Mouse (Mus musculus): ENCODE data around the gene Nabp2. TPM values are rescaled to one million over a fixed set of nuclear protein-coding genes. Genes with fewer than 3 reads are reported as not detected.
A peak's percentile ranks its signal among the peaks of the same experiment; 100 is the strongest.

Gene Nabp2
- polyA plus RNA-seq, 1 experiment = 93.0 TPM

GRCm38 (mm10) chr10:128396017-128396673 is 15.1 kb downstream of the Nabp2 start:
- H3K4me3 ChIP-seq (ENCODE audit: insufficient read depth, poor library complexity, severe bottlenecking) = no peak overlapping the region
- no peaks in the 10 kb centered on the region for H3K79me2 ChIP-seq (ENCODE audit: control insufficient read depth, insufficient read depth)
- TF ChIP-seq MAX (IDR thresholded peaks at IDR 0.05) (no peak), CTCF (IDR thresholded peaks at IDR 0.05; ENCODE audit: control insufficient read depth, insufficient read depth, insufficient read length) (no peak), MYOG (IDR thresholded peaks at IDR 0.05; ENCODE audit: control insufficient read depth, extremely low read depth, insufficient read length) (no peak), USF1 (IDR thresholded peaks at IDR 0.05; ENCODE audit: low read depth) (no peak), FOSL1 (IDR thresholded peaks at IDR 0.05; ENCODE audit: insufficient read depth, low read length, poor library complexity, severe bottlenecking) (no peak), MYOD1 (IDR thresholded peaks at IDR 0.05; ENCODE audit: control insufficient read depth, insufficient read length, low read depth) (no peak), CEBPB (IDR thresholded peaks at IDR 0.05; ENCODE audit: low read depth) (no peak)
- no peak overlapping the region for H3ac ChIP-seq (ENCODE audit: control insufficient read depth, insufficient read length, low read depth)
- H3K79me3 ChIP-seq (ENCODE audit: low read depth) = no peaks in the 10 kb centered on the region
- no peaks in the 10 kb centered on the region for H3K27me3 ChIP-seq (ENCODE audit: control insufficient read depth, insufficient read depth, insufficient read length)
- peaks cover 45% of the 10 kb centered on the region for H3K36me3 ChIP-seq (ENCODE audit: control insufficient read depth, insufficient read depth)

GRCm38 (mm10) chr10:128391850-128392249 is 19.4 kb downstream of the Nabp2 start:
- Histone ChIP-seq H3K36me3 (ENCODE audit: control insufficient read depth, insufficient read depth) (peaks cover 85% of the 10 kb centered on the region), H3K79me3 (ENCODE audit: low read depth) (peaks cover 2% of the 10 kb centered on the region), H3ac (ENCODE audit: control insufficient read depth, insufficient read length, low read depth) (no peak overlapping the region), H3K4me3 (ENCODE audit: insufficient read depth, poor library complexity, severe bottlenecking) (no peak overlapping the region), H3K27me3 (ENCODE audit: control insufficient read depth, insufficient read depth, insufficient read length) (no peaks in the 10 kb centered on the region), H3K79me2 (ENCODE audit: control insufficient read depth, insufficient read depth) (no peaks in the 10 kb centered on the region)
- TF ChIP-seq USF1 (IDR thresholded peaks at IDR 0.05; ENCODE audit: low read depth) (no peak), CEBPB (IDR thresholded peaks at IDR 0.05; ENCODE audit: low read depth) (no peak), MYOD1 (IDR thresholded peaks at IDR 0.05; ENCODE audit: control insufficient read depth, insufficient read length, low read depth) (no peak), MAX (IDR thresholded peaks at IDR 0.05) (no peak)

DNA sequence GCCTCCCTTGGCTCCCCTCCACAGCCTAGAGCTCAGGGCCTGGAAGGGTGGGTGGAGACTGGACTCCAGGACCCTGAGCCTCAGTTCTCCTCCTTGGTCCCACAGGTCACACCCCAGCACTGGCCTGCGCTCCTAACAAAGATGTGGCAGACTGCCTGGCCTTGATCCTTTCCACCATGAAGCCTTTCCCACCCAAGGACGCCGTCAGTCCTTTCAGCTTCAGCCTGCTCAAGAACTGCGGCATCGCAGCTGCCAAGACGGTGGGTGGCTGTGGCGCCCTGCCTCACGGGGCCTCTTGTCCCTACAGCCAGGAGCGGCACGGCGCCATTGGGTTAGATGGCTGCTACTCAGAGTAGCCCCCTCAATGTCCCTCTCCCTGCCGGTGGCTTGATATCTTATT is 20.9 kb downstream of the Nabp2 start:
- Histone ChIP-seq H3ac (ENCODE audit: control insufficient read depth, insufficient read length, low read depth) (no peak overlapping the region), H3K79me2 (ENCODE audit: control insufficient read depth, insufficient read depth) (no peaks in the 10 kb centered on the region), H3K4me3 (ENCODE audit: insufficient read depth, poor library complexity, severe bottlenecking) (no peak overlapping the region), H3K27me3 (ENCODE audit: control insufficient read depth, insufficient read depth, insufficient read length) (no peaks in the 10 kb centered on the region), H3K79me3 (ENCODE audit: low read depth) (peaks cover 2% of the 10 kb centered on the region), H3K36me3 (ENCODE audit: control insufficient read depth, insufficient read depth) (peaks cover 87% of the 10 kb centered on the region)
- no peak for TF ChIP-seq CEBPB (IDR thresholded peaks at IDR 0.05; ENCODE audit: low read depth)
- no peak for TF ChIP-seq FOSL1 (IDR thresholded peaks at IDR 0.05; ENCODE audit: insufficient read depth, low read length, poor library complexity, severe bottlenecking)
- no peak for TF ChIP-seq USF1 (IDR thresholded peaks at IDR 0.05; ENCODE audit: low read depth)
- no peak for TF ChIP-seq MYOD1 (IDR thresholded peaks at IDR 0.05; ENCODE audit: control insufficient read depth, insufficient read length, low read depth)
- no peak for TF ChIP-seq MYOG (IDR thresholded peaks at IDR 0.05; ENCODE audit: control insufficient read depth, extremely low read depth, insufficient read length)
- TF ChIP-seq CTCF (IDR thresholded peaks at IDR 0.05; ENCODE audit: control insufficient read depth, insufficient read depth, insufficient read length) = no peak
- no peak for TF ChIP-seq MAX (IDR thresholded peaks at IDR 0.05)

DNA sequence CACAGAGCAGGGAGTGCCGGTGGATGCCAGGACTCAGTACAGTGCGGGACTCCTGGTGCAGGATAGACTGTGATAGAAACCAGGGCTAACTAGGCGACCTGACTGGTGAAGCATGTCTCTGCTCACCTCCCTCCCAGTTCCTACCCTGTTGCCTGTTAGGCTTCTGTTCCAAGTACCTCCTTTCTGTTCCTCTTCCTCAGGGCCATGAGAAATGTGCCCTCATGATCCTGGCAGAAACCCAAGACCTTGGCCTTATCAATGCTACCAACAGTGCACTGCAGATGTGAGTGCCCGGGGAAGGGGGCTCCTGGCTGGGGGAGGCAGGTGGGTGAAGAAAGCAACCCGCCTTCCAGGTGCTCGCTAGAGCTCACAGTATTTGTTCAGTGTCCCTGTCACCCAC is 21.7 kb downstream of the Nabp2 start:
- Histone ChIP-seq H3K27me3 (ENCODE audit: control insufficient read depth, insufficient read depth, insufficient read length) (no peaks in the 10 kb centered on the region), H3ac (ENCODE audit: control insufficient read depth, insufficient read length, low read depth) (no peak overlapping the region), H3K79me3 (ENCODE audit: low read depth) (peaks cover 3% of the 10 kb centered on the region), H3K4me3 (ENCODE audit: insufficient read depth, poor library complexity, severe bottlenecking) (no peak overlapping the region), H3K36me3 (ENCODE audit: control insufficient read depth, insufficient read depth) (peaks cover 89% of the 10 kb centered on the region), H3K79me2 (ENCODE audit: control insufficient read depth, insufficient read depth) (no peaks in the 10 kb centered on the region)
- TF ChIP-seq CTCF (IDR thresholded peaks at IDR 0.05; ENCODE audit: control insufficient read depth, insufficient read depth, insufficient read length) = no peak
- TF ChIP-seq MAX (IDR thresholded peaks at IDR 0.05) = no peak
- no peak for TF ChIP-seq USF1 (IDR thresholded peaks at IDR 0.05; ENCODE audit: low read depth)
- no peak for TF ChIP-seq MYOG (IDR thresholded peaks at IDR 0.05; ENCODE audit: control insufficient read depth, extremely low read depth, insufficient read length)
- no peak for TF ChIP-seq MYOD1 (IDR thresholded peaks at IDR 0.05; ENCODE audit: control insufficient read depth, insufficient read length, low read depth)
- no peak for TF ChIP-seq FOSL1 (IDR thresholded peaks at IDR 0.05; ENCODE audit: insufficient read depth, low read length, poor library complexity, severe bottlenecking)
- no peak for TF ChIP-seq CEBPB (IDR thresholded peaks at IDR 0.05; ENCODE audit: low read depth)

DNA sequence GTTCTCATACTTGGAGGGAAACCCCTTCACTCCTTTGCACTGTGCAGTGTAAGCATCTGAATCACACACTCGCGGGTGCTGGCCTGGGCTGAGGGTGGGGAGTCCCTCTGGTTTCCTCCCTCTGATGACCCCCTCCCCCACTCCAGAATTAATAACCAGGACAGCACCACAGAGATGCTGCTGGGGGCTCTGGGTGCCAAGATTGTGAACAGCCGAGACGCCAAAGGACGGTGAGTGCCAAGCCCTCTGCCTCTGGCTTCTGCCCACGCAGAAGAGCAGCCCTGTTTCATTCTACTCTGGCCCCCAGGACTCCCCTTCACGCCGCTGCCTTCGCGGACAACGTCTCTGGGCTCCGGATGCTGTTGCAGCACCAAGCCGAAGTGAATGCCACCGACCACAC is 22.4 kb downstream of the Nabp2 start:
- H3K4me3 ChIP-seq (ENCODE audit: insufficient read depth, poor library complexity, severe bottlenecking) = no peak overlapping the region
- H3ac ChIP-seq (ENCODE audit: control insufficient read depth, insufficient read length, low read depth) = peak overlapping the region; percentile 28
- peaks cover 3% of the 10 kb centered on the region for H3K79me3 ChIP-seq (ENCODE audit: low read depth)
- H3K79me2 ChIP-seq (ENCODE audit: control insufficient read depth, insufficient read depth) = no peaks in the 10 kb centered on the region
- H3K27me3 ChIP-seq (ENCODE audit: control insufficient read depth, insufficient read depth, insufficient read length) = no peaks in the 10 kb centered on the region
- TF ChIP-seq MAX (IDR thresholded peaks at IDR 0.05) = no peak
- TF ChIP-seq MYOG (IDR thresholded peaks at IDR 0.05; ENCODE audit: control insufficient read depth, extremely low read depth, insufficient read length) = no peak
- TF ChIP-seq FOSL1 (IDR thresholded peaks at IDR 0.05; ENCODE audit: insufficient read depth, low read length, poor library complexity, severe bottlenecking) = no peak
- TF ChIP-seq CTCF (IDR thresholded peaks at IDR 0.05; ENCODE audit: control insufficient read depth, insufficient read depth, insufficient read length) = no peak
- no peak for TF ChIP-seq CEBPB (IDR thresholded peaks at IDR 0.05; ENCODE audit: low read depth)
- no peak for TF ChIP-seq USF1 (IDR thresholded peaks at IDR 0.05; ENCODE audit: low read depth)
- H3K36me3 ChIP-seq (ENCODE audit: control insufficient read depth, insufficient read depth) = peaks cover 90% of the 10 kb centered on the region

DNA sequence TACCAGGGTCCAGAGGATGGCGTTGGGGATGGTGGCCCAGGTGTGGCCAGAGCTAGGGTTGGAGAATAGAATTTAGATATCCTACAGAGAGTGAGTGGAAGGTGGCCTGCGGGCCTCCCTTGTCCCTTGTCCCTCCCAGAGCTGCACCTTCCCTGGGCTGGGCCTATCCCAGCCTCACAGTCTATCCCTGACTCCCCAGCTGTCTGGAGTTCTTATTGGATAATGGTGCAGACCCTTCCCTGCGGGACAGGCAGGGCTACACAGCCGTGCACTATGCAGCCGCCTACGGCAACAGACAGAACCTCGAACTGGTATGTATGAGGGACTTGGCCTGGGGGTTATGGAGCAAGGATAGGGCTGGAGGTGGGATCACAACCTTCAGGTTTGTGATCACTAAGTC is 25.4 kb downstream of the Nabp2 start:
- peaks cover 99% of the 10 kb centered on the region for H3K36me3 ChIP-seq (ENCODE audit: control insufficient read depth, insufficient read depth)

More for the DNA sequence above, 25.4 kb downstream of the Nabp2 start:
- peaks cover under 1% of the 10 kb centered on the region for H3K79me2 ChIP-seq (ENCODE audit: control insufficient read depth, insufficient read depth)
- peaks cover 3% of the 10 kb centered on the region for H3K79me3 ChIP-seq (ENCODE audit: low read depth)
- H3K27me3 ChIP-seq (ENCODE audit: control insufficient read depth, insufficient read depth, insufficient read length) = no peaks in the 10 kb centered on the region
- no peak overlapping the region for H3K4me3 ChIP-seq (ENCODE audit: insufficient read depth, poor library complexity, severe bottlenecking)
- H3ac ChIP-seq (ENCODE audit: control insufficient read depth, insufficient read length, low read depth) = no peak overlapping the region
- TF ChIP-seq CTCF (IDR thresholded peaks at IDR 0.05; ENCODE audit: control insufficient read depth, insufficient read depth, insufficient read length) = no peak
- TF ChIP-seq FOSL1 (IDR thresholded peaks at IDR 0.05; ENCODE audit: insufficient read depth, low read length, poor library complexity, severe bottlenecking) = no peak
